Mouse (Mus musculus): ENCODE results near the gene Arl14. TPM values are rescaled to one million over a fixed set of nuclear protein-coding genes. Genes with fewer than 3 reads are reported as not detected.

The Arl14 gene
- polyA plus RNA-seq, 1 experiment from 2014 or later, result not detected

DNA sequence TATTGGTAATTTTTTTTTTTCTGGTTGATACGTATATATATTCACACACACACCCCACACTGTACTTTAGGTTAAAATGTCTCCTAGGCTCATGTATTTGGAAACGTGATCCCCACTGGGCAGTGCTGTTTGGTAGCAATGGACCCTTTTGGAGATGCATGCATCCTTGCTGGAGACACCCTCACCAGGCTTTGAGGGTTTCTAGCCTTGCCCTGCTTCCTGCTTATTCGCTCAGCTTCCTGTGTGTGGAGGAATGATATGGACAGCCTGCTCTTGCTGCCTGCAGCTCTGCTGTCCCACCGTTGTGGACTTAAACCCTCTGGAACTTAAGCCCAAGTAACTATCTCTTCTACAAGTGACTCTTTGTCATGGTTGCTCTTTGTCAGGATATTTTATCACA, 19.3 kb upstream of the Arl14 start:
- Histone ChIP-seq H3K4me1 (ENCODE audit: control insufficient read depth, insufficient read depth, low read length) (no peaks in the 10 kb centered on the region), H3K36me3 (replicated peaks; ENCODE audit: control insufficient read depth, insufficient read depth, low read depth, low read length) (no peaks in the 10 kb centered on the region)
- WGBS, result 83% methylated on average over 4 of the region's 4 CpGs

GRCm38 (mm10) chr3:69205266-69206054, 16.8 kb upstream of the Arl14 start:
- Histone ChIP-seq H3K4me1 (ENCODE audit: control insufficient read depth, insufficient read depth, low read length) (no peaks in the 10 kb centered on the region), H3K27me3 (ENCODE audit: control insufficient read depth, insufficient read depth, low read length) (no peaks in the 10 kb centered on the region), H3K27ac (replicated peaks; ENCODE audit: low read depth, low read length) (no peak overlapping the region), H3K36me3 (replicated peaks; ENCODE audit: control insufficient read depth, insufficient read depth, low read depth, low read length) (no peaks in the 10 kb centered on the region), H3K9ac (replicated peaks; ENCODE audit: low read length) (no peak overlapping the region), H3K4me3 (ENCODE audit: low read depth, low read length) (no peak overlapping the region), H3K4me2 (ENCODE audit: low read depth, low read length) (no peak overlapping the region), H3K9me3 (replicated peaks; ENCODE audit: control insufficient read depth, low read length) (no peaks in the 10 kb centered on the region)
- no peak for DNase-seq (ENCODE audit: low spot score)
- 69% methylated on average over 7 of the region's 7 CpGs for WGBS
- ATAC-seq (replicated peaks; ENCODE audit: insufficient number of reproducible peaks, low FRiP score, low TSS enrichment, low read depth), result no peak

More for the DNA sequence above, 19.3 kb upstream of the Arl14 start:
- H3K4me2 ChIP-seq (ENCODE audit: low read depth, low read length), result no peak overlapping the region
- DNase-seq (ENCODE audit: low spot score), result no peak
- H3K9me3 ChIP-seq (replicated peaks; ENCODE audit: control insufficient read depth, low read length), result no peaks in the 10 kb centered on the region
- H3K27me3 ChIP-seq (ENCODE audit: control insufficient read depth, insufficient read depth, low read length), result no peaks in the 10 kb centered on the region
- no peak overlapping the region for H3K27ac ChIP-seq (replicated peaks; ENCODE audit: low read depth, low read length)
- ATAC-seq (replicated peaks; ENCODE audit: insufficient number of reproducible peaks, low FRiP score, low TSS enrichment, low read depth), result no peak
- H3K4me3 ChIP-seq (ENCODE audit: low read depth, low read length), result no peak overlapping the region
- H3K9ac ChIP-seq (replicated peaks; ENCODE audit: low read length), result no peak overlapping the region

GRCm38 (mm10) chr3:69206193-69206893, 15.9 kb upstream of the Arl14 start:
- no peak overlapping the region for H3K27ac ChIP-seq (replicated peaks; ENCODE audit: low read depth, low read length)
- 90% methylated on average over 10 of the region's 10 CpGs for WGBS
- no peaks in the 10 kb centered on the region for H3K27me3 ChIP-seq (ENCODE audit: control insufficient read depth, insufficient read depth, low read length)
- ATAC-seq (replicated peaks; ENCODE audit: insufficient number of reproducible peaks, low FRiP score, low TSS enrichment, low read depth) (no peak), DNase-seq (ENCODE audit: low spot score) (no peak)
- no peak overlapping the region for H3K4me3 ChIP-seq (ENCODE audit: low read depth, low read length)
- H3K36me3 ChIP-seq (replicated peaks; ENCODE audit: control insufficient read depth, insufficient read depth, low read depth, low read length), result no peaks in the 10 kb centered on the region
- H3K4me2 ChIP-seq (ENCODE audit: low read depth, low read length), result no peak overlapping the region
- no peaks in the 10 kb centered on the region for H3K4me1 ChIP-seq (ENCODE audit: control insufficient read depth, insufficient read depth, low read length)
- H3K9me3 ChIP-seq (replicated peaks; ENCODE audit: control insufficient read depth, low read length), result no peaks in the 10 kb centered on the region
- H3K9ac ChIP-seq (replicated peaks; ENCODE audit: low read length), result no peak overlapping the region

DNA sequence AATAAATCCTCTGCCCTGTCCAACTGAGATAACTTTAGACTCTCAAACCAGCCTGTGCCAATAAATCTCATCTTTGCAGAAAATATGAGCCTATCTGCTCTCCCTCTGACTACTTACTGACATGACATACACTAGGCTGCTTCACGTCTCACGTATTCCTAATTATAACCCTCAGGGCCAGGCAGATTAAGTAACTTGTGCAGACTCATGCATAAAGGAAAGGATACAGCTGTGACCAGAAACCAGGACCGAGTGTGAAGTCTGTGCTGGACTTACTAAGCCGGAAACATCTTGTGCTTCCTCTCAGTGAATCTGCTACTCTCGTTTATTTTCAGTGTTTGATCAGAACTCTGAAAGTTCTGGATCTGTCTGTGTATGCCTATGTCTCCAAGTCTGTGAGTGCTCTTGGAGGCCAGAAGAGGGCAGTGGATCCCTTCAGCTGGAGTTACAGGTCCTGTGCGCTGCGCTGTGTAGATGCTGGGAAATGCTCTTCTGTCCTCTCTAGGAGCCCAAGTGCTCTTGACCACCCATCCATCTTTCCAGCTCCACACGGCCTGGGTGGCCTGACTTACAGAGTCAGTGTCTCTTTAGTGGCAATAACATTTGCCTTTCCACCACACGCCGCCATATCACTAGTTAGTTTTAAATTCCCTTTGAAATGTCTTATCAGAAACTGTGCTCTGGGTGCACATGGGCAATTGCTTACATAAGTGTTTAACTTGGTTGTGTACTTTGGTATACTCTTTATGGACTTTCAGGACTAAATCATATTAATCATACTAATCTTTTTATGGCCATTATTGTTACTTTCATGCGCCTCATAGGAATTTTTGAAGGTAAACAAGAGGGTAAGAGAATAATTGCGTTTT, 13.5 kb upstream of the Arl14 start:
- no peak overlapping the region for H3K4me2 ChIP-seq (ENCODE audit: low read depth, low read length)
- no peak for ATAC-seq (replicated peaks; ENCODE audit: insufficient number of reproducible peaks, low FRiP score, low TSS enrichment, low read depth)

DNA sequence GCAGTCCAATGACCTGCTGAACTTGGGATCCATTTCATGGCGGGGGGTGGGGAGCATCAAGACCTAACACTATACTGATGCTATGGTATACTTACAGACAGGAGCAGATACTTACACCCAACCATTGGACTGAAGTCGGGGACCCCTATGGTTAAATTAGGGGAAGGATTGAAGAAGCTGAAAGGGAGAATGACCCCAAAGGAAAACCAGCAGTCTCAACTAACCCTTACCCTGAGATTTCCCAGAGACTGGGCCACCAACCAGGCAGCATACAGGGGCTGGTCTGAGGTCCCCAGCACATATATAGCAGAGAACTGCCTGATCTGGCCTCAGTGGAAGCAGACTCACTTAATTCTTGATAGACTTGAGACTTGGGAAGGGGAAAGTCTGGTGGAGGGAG, 10.0 kb upstream of the Arl14 start:
- Histone ChIP-seq H3K27ac (replicated peaks; ENCODE audit: low read depth, low read length) (no peak overlapping the region), H3K36me3 (replicated peaks; ENCODE audit: control insufficient read depth, insufficient read depth, low read depth, low read length) (no peaks in the 10 kb centered on the region), H3K27me3 (ENCODE audit: control insufficient read depth, insufficient read depth, low read length) (no peaks in the 10 kb centered on the region), H3K4me3 (ENCODE audit: low read depth, low read length) (no peak overlapping the region), H3K4me2 (ENCODE audit: low read depth, low read length) (no peak overlapping the region), H3K9ac (replicated peaks; ENCODE audit: low read length) (no peak overlapping the region), H3K9me3 (replicated peaks; ENCODE audit: control insufficient read depth, low read length) (no peaks in the 10 kb centered on the region), H3K4me1 (ENCODE audit: control insufficient read depth, insufficient read depth, low read length) (no peaks in the 10 kb centered on the region)
- ATAC-seq (replicated peaks; ENCODE audit: insufficient number of reproducible peaks, low FRiP score, low TSS enrichment, low read depth), result no peak
- no peak for DNase-seq (ENCODE audit: low spot score)
- 91% methylated on average over 2 of the region's 2 CpGs for WGBS

More for the DNA sequence above, 13.5 kb upstream of the Arl14 start:
- H3K4me1 ChIP-seq (ENCODE audit: control insufficient read depth, insufficient read depth, low read length), result no peaks in the 10 kb centered on the region
- H3K27me3 ChIP-seq (ENCODE audit: control insufficient read depth, insufficient read depth, low read length), result no peaks in the 10 kb centered on the region
- DNase-seq (ENCODE audit: low spot score), result peak; percentile 36
- H3K4me3 ChIP-seq (ENCODE audit: low read depth, low read length), result no peak overlapping the region
- H3K9ac ChIP-seq (replicated peaks; ENCODE audit: low read length), result no peak overlapping the region
- no peaks in the 10 kb centered on the region for H3K9me3 ChIP-seq (replicated peaks; ENCODE audit: control insufficient read depth, low read length)
- no peak overlapping the region for H3K27ac ChIP-seq (replicated peaks; ENCODE audit: low read depth, low read length)
- WGBS, result 71% methylated on average over 12 of the region's 12 CpGs
- no peaks in the 10 kb centered on the region for H3K36me3 ChIP-seq (replicated peaks; ENCODE audit: control insufficient read depth, insufficient read depth, low read depth, low read length)

DNA sequence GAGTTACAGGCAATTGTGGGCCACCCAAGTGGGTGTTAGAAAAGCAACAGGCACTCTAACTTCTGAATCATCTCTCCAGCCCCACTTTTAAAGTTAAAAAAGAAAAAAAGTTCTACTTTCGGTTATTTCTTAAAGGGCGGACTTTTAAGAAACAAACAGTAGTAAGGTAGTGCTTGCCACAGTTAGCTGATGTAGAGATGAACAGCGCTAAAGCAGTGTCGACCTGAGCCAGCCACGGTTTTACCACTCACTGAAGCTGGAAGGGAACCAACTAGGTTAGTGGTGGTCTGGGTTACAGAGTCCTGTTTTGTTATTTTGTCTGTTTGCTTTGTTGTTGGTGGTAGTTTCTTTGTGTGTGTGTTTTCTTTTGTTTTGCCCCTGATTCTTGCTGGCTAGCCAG, 8.8 kb upstream of the Arl14 start:
- 92% methylated on average over 5 of the region's 5 CpGs for WGBS
- H3K27me3 ChIP-seq (ENCODE audit: control insufficient read depth, insufficient read depth, low read length), result no peaks in the 10 kb centered on the region
- H3K36me3 ChIP-seq (replicated peaks; ENCODE audit: control insufficient read depth, insufficient read depth, low read depth, low read length), result no peaks in the 10 kb centered on the region
- no peak overlapping the region for H3K4me2 ChIP-seq (ENCODE audit: low read depth, low read length)
- ATAC-seq (replicated peaks; ENCODE audit: insufficient number of reproducible peaks, low FRiP score, low TSS enrichment, low read depth) (no peak), DNase-seq (ENCODE audit: low spot score) (no peak)
- H3K4me3 ChIP-seq (ENCODE audit: low read depth, low read length), result no peak overlapping the region
- no peaks in the 10 kb centered on the region for H3K9me3 ChIP-seq (replicated peaks; ENCODE audit: control insufficient read depth, low read length)
- H3K27ac ChIP-seq (replicated peaks; ENCODE audit: low read depth, low read length), result no peak overlapping the region
- no peak overlapping the region for H3K9ac ChIP-seq (replicated peaks; ENCODE audit: low read length)
- H3K4me1 ChIP-seq (ENCODE audit: control insufficient read depth, insufficient read depth, low read length), result no peaks in the 10 kb centered on the region

DNA sequence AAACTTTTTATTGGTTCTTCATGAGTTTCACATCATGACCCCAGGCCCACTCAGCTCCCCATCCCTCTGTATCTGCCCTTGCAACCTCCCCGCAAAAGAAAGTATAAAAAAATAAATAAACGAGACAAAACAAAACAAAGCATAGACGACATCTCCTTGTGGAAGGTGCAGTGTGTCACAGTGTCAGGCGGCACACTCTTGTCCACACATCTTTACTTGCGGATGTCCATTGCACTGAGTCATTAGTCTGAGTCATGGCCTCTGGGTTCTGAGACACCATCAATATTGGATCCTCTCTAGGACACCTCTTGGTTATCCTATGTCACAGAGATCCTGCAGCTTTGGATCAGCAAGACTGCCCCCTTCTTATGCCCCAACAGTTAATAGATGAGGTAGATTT, 7.7 kb upstream of the Arl14 start:
- ATAC-seq (replicated peaks; ENCODE audit: insufficient number of reproducible peaks, low FRiP score, low TSS enrichment, low read depth), result no peak
- no peak for DNase-seq (ENCODE audit: low spot score)
- H3K9me3 ChIP-seq (replicated peaks; ENCODE audit: control insufficient read depth, low read length), result no peaks in the 10 kb centered on the region
- 76% methylated on average over 5 of the region's 5 CpGs for WGBS
- H3K4me1 ChIP-seq (ENCODE audit: control insufficient read depth, insufficient read depth, low read length), result no peaks in the 10 kb centered on the region
- H3K36me3 ChIP-seq (replicated peaks; ENCODE audit: control insufficient read depth, insufficient read depth, low read depth, low read length), result no peaks in the 10 kb centered on the region
- H3K4me3 ChIP-seq (ENCODE audit: low read depth, low read length), result no peak overlapping the region
- no peak overlapping the region for H3K4me2 ChIP-seq (ENCODE audit: low read depth, low read length)
- H3K27me3 ChIP-seq (ENCODE audit: control insufficient read depth, insufficient read depth, low read length), result no peaks in the 10 kb centered on the region
- H3K27ac ChIP-seq (replicated peaks; ENCODE audit: low read depth, low read length), result no peak overlapping the region
- no peak overlapping the region for H3K9ac ChIP-seq (replicated peaks; ENCODE audit: low read length)
